Mouse (Mus musculus): ENCODE measurements around the gene Tbc1d15.

DNA sequence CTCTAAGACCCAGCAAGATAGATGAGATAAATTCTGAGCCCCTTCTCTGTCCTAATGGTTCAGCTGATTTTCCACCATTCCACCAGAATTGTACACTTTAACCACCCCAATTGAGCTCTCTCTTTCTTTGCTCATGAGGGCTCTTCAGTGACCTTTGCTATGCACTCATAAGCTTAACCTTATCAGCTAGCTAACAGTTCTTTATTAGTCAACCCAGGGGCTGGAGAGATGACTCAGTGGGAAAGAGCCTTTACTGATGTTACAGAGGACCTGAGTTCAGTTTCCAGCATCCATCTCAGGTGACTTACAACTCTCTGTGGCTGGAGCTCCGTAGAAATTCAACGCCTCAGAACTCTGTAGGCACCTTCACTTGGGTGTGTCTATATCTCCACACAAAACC is 11.0 kb upstream of the Tbc1d15 start:
- TF ChIP-seq CTCF (IDR thresholded peaks at IDR 0.05; ENCODE audit: low read depth) (no peak), EP300 (IDR thresholded peaks at IDR 0.05; ENCODE audit: low read depth) (no peak)
